Mouse (Mus musculus) G1E-ER4 (cell line): Measurements from ENCODE around the gene Cdkl5. TPM values are rescaled to one million over a fixed set of nuclear protein-coding genes. Genes with fewer than 3 reads are reported as not detected.

ENCODE experiments used
- GATA1 ChIP-seq: IDR thresholded peaks from one replicate; pipeline ENCODE4 v1.8.0; 2012; ENCODE audit warnings: low read length, inconsistent platforms
- polyA plus RNA-seq: library from polyadenylated mRNA; stranded (reverse); fragments of >175 nt; gene quantifications from 2 replicates; pipeline ENCODE4 v1.2.3, GENCODE M21; 2012

Gene Cdkl5
- polyA plus RNA-seq, 1 experiment: 0.21 TPM

DNA sequence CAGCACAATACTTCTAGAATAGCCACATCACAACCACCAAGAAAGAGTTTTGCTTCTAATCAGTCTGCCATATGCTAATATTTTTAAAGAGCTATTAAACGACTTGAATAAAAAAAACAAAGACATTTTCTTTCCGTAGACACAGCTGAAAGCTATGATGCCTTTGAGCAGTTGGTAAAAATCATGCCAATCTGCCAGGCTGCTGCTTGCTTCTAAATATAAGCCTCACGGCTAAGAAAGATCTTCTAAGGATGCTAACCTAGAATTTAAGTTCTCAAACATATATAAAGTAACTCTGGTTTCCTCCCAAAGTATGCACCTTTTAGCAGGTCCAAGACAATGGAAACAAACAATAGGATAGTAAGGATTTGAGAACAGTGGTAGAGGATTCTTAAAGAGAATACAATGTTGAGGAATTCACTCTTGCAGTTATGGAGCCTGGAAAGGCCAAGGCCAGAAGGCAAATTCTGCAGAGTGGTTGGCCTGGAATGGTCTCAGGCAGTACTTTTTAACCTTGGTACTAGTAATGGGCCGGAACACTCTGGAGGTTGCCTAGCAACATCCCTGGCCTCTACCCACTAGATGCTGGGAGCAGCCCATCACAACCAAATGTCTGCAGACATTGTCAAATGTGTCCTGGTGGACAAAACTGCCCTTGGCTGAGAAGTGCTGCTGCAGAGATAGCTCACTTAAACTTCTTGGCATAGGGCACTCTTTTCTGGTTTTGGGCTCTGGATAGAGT is 189.9 kb downstream of the Cdkl5 start:
- TF ChIP-seq GATA1: no peak

DNA sequence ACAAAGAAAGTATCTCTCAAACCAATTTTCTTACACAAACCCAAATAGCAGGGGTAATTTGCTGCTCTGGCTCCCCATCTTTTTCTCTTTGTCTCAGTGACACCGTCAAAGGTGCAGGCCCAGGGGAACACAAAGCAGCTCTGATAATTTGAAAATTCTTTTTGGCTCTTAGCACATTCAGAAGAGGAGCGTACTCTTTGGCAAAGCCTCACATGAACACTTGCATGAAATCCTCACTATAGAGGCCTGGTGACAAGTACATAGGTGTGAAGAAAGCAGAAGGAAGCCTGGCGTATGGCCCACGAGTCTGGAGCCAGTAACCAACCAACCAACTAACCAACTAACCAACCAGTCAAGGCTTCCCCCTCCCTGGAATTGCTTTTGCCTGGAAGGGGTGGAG is 199.6 kb downstream of the Cdkl5 start:
- no peak for TF ChIP-seq GATA1

DNA sequence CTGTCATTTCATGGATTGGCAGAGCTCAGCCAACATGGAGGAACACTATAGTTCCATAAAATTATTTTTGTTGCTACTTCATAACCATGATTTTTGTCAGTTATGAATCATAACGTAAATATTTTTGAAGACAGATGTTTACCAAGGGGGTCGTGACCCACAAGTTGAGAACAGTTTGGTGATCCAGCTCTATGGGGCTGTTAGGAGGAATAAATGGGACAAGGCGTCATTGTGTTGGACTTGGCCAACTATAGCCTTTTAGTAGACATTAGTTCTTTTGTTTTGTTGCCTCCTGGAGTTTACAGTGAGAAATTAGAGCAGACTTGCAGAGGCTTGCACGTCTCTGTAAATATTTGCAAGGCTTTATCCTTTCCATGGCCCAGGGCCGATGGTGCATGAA is 212.2 kb downstream of the Cdkl5 start:
- TF ChIP-seq GATA1: no peak

DNA sequence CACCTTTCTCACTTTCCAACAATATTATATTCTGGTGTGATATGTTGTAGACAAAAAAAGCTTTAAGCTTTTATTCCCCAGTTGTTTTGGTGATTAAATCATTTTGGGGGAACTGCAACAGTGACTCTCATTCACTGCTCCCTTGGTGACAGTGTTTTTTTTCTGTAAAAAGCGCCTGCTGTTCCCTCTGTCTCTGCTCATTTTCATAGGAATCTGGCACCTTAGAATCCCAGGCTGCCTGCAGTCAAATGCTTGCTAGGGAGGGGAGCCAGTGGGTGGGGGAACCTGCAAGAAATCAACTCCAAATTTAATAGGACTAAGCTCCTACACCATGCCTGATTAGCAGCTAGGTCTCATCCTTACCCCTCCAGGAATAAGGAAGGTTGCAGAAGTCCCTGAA is 221.5 kb downstream of the Cdkl5 start:
- TF ChIP-seq GATA1: no peak

DNA sequence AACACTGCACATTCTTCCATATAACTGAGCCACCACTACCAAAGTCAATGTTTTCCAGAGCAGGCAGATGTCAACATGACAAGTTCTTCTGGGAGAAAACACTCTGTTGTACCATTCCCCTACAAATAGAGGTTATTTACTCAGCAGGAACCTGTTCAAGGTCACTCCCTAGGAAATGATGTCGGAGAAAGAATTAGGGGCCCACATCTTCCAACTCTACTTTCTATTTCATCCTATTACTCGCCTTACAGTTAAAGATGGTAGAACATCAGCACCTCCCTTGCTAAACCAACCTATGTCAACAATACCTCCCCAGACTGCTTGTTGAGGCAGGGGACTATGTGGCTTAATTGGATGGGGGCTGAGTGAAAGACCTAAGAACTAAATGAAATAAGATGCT is 226.8 kb downstream of the Cdkl5 start, which contains the start of gene Rs1:
TSS of gene Rs1 (plus strand) at position 301 of the 400 bp plus-strand sequence.
- TF ChIP-seq GATA1: no peak

DNA sequence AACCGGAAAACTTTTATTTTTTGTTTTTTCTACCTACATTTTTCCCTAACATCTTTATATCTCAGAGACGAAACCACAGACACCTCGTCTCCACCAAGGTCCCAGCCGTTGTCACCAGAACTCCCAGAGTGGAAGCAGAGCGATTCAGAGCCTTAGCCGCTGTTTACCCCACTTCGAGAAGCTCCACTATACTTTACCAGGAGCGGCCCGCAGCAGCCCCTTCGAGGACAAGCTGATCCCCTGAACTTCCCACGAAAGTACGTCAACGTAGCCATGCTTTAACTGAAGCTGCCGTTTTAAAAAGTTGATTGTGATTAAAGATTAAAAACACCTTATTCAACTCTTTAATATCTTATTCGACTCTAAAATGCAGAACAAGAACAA is 228.3 kb downstream of the Cdkl5 start:
- TF ChIP-seq GATA1: no peak

DNA sequence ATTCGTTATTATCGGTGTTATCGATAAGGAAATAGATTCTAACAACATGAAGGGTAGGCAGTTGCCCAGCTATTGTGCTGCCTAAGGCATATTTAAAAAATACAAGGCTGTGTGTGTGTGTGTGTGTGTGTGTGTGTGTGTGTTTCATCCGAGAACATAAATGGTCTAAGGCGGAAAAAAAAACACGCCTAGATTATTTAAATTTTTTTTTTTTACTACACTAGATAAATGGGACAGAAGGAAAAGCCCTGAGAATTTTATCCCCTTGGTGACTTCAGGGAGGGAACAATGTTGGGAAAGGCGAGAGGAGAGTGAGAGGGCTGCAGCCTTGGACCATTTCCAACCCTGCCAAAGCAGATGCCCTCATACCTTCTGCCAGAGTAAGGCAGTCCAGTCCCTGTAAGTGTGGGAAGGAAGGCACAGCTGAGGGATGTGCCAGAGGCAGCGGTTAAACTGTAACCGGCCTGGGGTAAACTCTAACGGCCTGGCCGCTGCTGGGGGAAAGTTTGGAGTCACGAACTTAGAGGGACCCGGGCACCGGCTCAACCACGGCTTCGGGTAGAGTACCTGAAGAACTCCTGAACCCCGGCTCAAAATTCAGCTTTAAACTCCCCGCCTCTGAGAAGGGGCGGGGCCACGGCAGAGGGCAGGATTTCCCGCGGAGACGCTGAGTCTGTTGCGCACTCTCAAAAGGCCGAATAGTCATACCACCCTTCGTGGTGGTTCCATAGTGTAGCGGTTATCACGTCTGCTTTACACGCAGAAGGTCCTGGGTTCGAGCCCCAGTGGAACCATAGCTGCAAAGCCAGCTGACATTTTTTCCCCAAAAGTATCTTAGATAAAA is 228.9 kb downstream of the Cdkl5 start:
- TF ChIP-seq GATA1: no peak

DNA sequence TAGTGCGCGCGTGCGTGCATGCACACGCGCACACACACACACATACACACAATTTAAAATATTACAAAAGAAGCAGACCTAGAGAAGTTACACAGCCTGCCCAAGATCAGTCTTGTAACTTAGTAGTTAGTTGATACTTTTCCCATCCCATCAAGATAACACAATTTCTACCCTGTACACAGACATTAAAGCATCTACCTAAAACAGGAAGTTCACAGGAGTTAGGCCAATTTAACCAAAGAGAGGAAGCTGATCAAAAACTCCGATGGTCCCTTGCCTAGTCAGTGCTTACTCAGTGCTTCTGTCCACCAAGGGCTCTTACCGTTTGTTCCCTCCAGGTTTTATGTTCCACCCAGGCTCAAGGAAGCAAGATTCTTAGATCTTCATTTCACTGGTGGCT is 243.7 kb downstream of the Cdkl5 start:
- no peak for TF ChIP-seq GATA1

DNA sequence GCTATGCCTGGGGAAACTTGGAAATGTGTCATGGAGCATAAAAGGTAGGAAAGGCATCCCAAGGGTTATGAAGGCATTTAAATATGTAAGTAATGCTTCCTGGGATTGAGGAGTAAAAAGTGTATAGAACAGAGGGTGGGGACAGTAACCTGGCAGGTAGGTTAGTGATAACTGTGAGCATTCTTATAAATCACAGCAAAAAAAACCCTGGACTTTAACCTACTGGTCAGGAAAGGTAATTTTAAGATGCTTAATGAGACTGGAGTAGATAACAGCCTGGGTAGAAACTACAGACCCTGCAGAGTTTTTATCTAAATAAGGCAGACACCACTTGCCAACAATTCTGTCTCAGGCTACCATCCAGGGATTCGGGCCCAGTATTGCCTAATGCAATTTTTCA is 245.9 kb downstream of the Cdkl5 start:
- TF ChIP-seq GATA1: no peak

DNA sequence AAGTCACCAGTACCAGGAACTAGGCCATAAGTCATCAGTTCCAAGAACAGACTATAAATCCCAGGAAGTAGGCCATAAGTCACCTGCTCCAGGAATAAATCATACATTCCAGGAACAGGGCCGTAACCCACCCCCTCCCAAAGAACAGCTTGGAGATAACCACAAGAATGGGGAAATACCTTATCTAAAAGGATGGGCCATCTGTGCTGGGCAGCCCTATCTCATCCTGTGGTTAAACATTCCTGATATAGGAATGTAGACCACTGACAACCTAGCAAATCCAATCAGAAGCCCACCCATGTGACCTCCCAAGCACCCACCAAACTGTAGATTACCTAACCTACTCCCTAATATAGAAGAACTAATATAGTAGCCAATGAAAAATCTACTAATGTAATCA is 249.1 kb downstream of the Cdkl5 start:
- peak; percentile 23 for TF ChIP-seq GATA1

DNA sequence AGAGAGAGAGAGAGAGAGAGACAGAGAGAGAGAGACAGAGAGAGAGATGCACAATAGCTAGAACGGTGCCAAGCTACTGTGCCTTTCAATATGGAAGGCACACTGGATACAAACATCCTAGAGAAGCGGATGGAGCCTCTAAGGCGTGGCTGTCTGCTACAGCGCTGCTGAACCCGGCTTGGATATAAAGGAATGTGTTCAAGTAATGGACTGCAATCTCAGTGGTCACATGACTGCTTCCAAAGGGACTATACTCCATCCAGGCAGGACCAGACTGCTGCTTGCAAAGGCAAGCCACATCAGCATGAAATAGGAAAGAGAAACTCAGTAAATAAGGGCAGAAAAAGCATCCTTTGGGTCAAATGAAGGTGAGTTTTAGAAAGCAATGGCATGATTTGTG is 258.9 kb downstream of the Cdkl5 start, which contains the start of gene Ppef1:
TSS of gene Ppef1 (minus strand) at position 116 of the 400 bp plus-strand sequence.
- no peak for TF ChIP-seq GATA1

Other genes with a start within 250 kb of the Cdkl5 start
- gene Rs1, start 226.7 kb downstream of the Cdkl5 start, polyA plus RNA-seq: not detected in 2 replicates
- gene Gja6, start 87.7 kb downstream of the Cdkl5 start, polyA plus RNA-seq: 0.23 and 0.27 TPM in 2 replicates
- gene Scml2, start 122.5 kb upstream of the Cdkl5 start, polyA plus RNA-seq: 0.71 and 1.1 TPM in 2 replicates